Mouse (Mus musculus) brain, embryonic 18.5 days (tissue): Measurements from ENCODE around the gene Zfp663.

Source experiments
- DNase-seq: peaks from one replicate; pipeline ENCODE4 v3.0.0-alpha.2; 2012; ENCODE audit warnings: low read depth, low spot score

Zfp663 gene

GRCm38 (mm10) chr2:165370348-165370747 is 1.8 kb upstream of the Zfp663 start:
- DNase-seq: no peak

- DNase-seq: no peak
Measured at GRCm38 (mm10) chr2:165367868-165368439, 575 bp downstream of the Zfp663 start.

- DNase-seq: no peak
Measured at GRCm38 (mm10) chr2:165367047-165367520, 1.4 kb downstream of the Zfp663 start.

GRCm38 (mm10) chr2:165364334-165365091 is 4.0 kb downstream of the Zfp663 start:
- no peak for DNase-seq

- no peak for DNase-seq
Measured at GRCm38 (mm10) chr2:165363282-165363681, 5.2 kb downstream of the Zfp663 start.

- DNase-seq: no peak
Measured at GRCm38 (mm10) chr2:165360861-165361260, 7.7 kb downstream of the Zfp663 start.

GRCm38 (mm10) chr2:165351828-165352513 is 16.6 kb downstream of the Zfp663 start:
- DNase-seq: no peak

- no peak for DNase-seq
Measured at GRCm38 (mm10) chr2:165349466-165349865, 19.1 kb downstream of the Zfp663 start.

GRCm38 (mm10) chr2:165346180-165346579 is 22.3 kb downstream of the Zfp663 start:
- DNase-seq: no peak

- no peak for DNase-seq
Measured at GRCm38 (mm10) chr2:165337191-165337590, 31.3 kb downstream of the Zfp663 start.

GRCm38 (mm10) chr2:165332610-165333210 is 35.8 kb downstream of the Zfp663 start:
- DNase-seq: no peak

GRCm38 (mm10) chr2:165329703-165330102 is 38.8 kb downstream of the Zfp663 start:
- DNase-seq: no peak

GRCm38 (mm10) chr2:165328746-165329145 is 39.8 kb downstream of the Zfp663 start:
- DNase-seq: no peak

GRCm38 (mm10) chr2:165327386-165327785 is 41.1 kb downstream of the Zfp663 start:
- no peak for DNase-seq

GRCm38 (mm10) chr2:165326304-165327190 is 42.0 kb downstream of the Zfp663 start, which contains the start of gene Elmo2:
Gene Elmo2, minus strand, starts transcription at chr2:165326479.
- DNase-seq: peak; percentile 96

GRCm38 (mm10) chr2:165325521-165326303 is 42.8 kb downstream of the Zfp663 start:
- no peak for DNase-seq

GRCm38 (mm10) chr2:165323928-165324327 is 44.6 kb downstream of the Zfp663 start:
- DNase-seq: no peak

- DNase-seq: no peak
Measured at GRCm38 (mm10) chr2:165323484-165323883, 45.0 kb downstream of the Zfp663 start.

- no peak for DNase-seq
Measured at GRCm38 (mm10) chr2:165321981-165322735, 46.4 kb downstream of the Zfp663 start.
